Mouse (Mus musculus) ES-E14 (cell line): ENCODE measurements around the gene Plcd3. TPM values are rescaled to one million over a fixed set of nuclear protein-coding genes. Genes with fewer than 3 reads are reported as not detected.
A peak's percentile ranks its signal among the peaks of the same experiment; 100 is the strongest.

Experiments
- DNase-seq: peaks from one replicate; pipeline ENCODE4 v3.0.0-alpha.2; 2013; ENCODE audit warnings: low read depth, low spot score
- H3K27ac ChIP-seq: 2 replicates; pipeline ENCODE4 v1.5.1; 2012; ENCODE audit warnings: low read depth, mild to moderate bottlenecking, low read length, moderate library complexity, mixed read lengths; ENCODE audit not compliant: poor library complexity, insufficient read depth, severe bottlenecking
- H3K36me3 ChIP-seq: 2 replicates; pipeline ENCODE4 v1.6.1; 2012; ENCODE audit warnings: mild to moderate bottlenecking, low read length, moderate library complexity, mixed read lengths; ENCODE audit not compliant: control insufficient read depth, poor library complexity, insufficient read depth, severe bottlenecking
- H3K4me1 ChIP-seq, 2 experiments: fragments of 150-350 bp in 1 of 2; sonication (generic) in 1 of 2; 2 replicates each; pipeline ENCODE4 v1.6.1; 2012; ENCODE audit warnings: low read length in 2 of 2, mild to moderate bottlenecking in 1 of 2, mixed read lengths in 1 of 2; ENCODE audit not compliant: control insufficient read depth in 2 of 2, insufficient read depth in 2 of 2, poor library complexity in 1 of 2
- H3K4me3 ChIP-seq, 2 experiments: fragments of 150-350 bp in 1 of 2; sonication (generic) in 1 of 2; 2 replicates each; pipeline ENCODE4 v1.5.1; 2012; ENCODE audit warnings: low read length in 2 of 2, low read depth in 1 of 2, mild to moderate bottlenecking in 1 of 2, mixed read lengths in 1 of 2; ENCODE audit not compliant: insufficient read depth in 1 of 2, poor library complexity in 1 of 2, severe bottlenecking in 1 of 2
- H3K9ac ChIP-seq: 2 replicates; pipeline ENCODE4 v1.6.1; 2012; ENCODE audit warnings: low read depth, mild to moderate bottlenecking, low read length, mixed read lengths; ENCODE audit not compliant: poor library complexity, insufficient read depth, severe bottlenecking
- H3K9me3 ChIP-seq: fragments of 150-350 bp; sonication (generic); 2 replicates; pipeline ENCODE4 v1.6.1; 2012; ENCODE audit warnings: low read depth, mild to moderate bottlenecking, low read length; ENCODE audit not compliant: control insufficient read depth, insufficient read depth
- CHD2 ChIP-seq: IDR thresholded peaks from 2 replicates; pipeline ENCODE4 v1.6.1; 2014; ENCODE audit warnings: mild to moderate bottlenecking, low read depth, low read length, inconsistent platforms
- HCFC1 ChIP-seq: IDR thresholded peaks from 2 replicates; pipeline ENCODE4 v1.6.1; 2012; ENCODE audit warnings: low read length, inconsistent platforms, borderline replicate concordance; ENCODE audit not compliant: insufficient read depth
- MAFK ChIP-seq: IDR thresholded peaks from 2 replicates; pipeline ENCODE4 v1.6.1; 2014; ENCODE audit warnings: mild to moderate bottlenecking, low read depth, low read length, inconsistent platforms; ENCODE audit not compliant: insufficient read depth
- ZC3H11A ChIP-seq: IDR thresholded peaks from 2 replicates; pipeline ENCODE4 v1.6.1; 2012; ENCODE audit warnings: low read depth, mild to moderate bottlenecking, inconsistent platforms, low read length, borderline replicate concordance
- ZNF384 ChIP-seq: IDR thresholded peaks from 2 replicates; pipeline ENCODE4 v1.6.1; 2012; ENCODE audit warnings: low read depth, low read length, inconsistent platforms
- in situ Hi-C, 2 experiments: fragments of 600-800 bp; cut with MboI; formaldehyde crosslinking; loops; one replicate each; pipeline ENCODE4 v1.15.1; 2025; ENCODE audit warnings: low sequenced_read_pairs in 2 of 2, inconsistent platforms in 1 of 2; ENCODE audit not compliant: unreplicated experiment in 2 of 2
- total RNA-seq: library from RNA; depleted of rRNA; stranded (reverse); fragments of 300-350 nt; gene quantifications from 2 replicates; pipeline ENCODE4 v1.2.3, GENCODE M21; 2012

Gene Plcd3
- total RNA-seq, 1 experiment, result 8.0 TPM

GRCm38 (mm10) chr11:103113005-103113404 lies 11.5 kb upstream of the Plcd3 start:
- Histone ChIP-seq H3K9ac (peak overlapping the region; percentile 70), H3K4me1 (peaks cover 2 to 5% of the 10 kb centered on the region in 2 experiments; a peak in 3 of 4 replicates), H3K9me3 (no peaks in the 10 kb centered on the region), H3K4me3 (peak overlapping the region; percentile 52 to 59), H3K36me3 (peaks cover 3% of the 10 kb centered on the region; the same call in 1 of the 2 replicates), H3K27ac (peak overlapping the region; percentile 82)
- TF ChIP-seq MAFK (no peak), ZNF384 (no peak), ZC3H11A (no peak), HCFC1 (no peak; the same call in 1 of the 2 replicates), CHD2 (no peak)
- in situ Hi-C loops, result no loop called here
- DNase-seq, result no peak

- Histone ChIP-seq H3K9me3 (no peaks in the 10 kb centered on the region), H3K27ac (peak overlapping the region; percentile 82), H3K4me1 (peaks cover 2 to 5% of the 10 kb centered on the region in 2 experiments; a peak in 3 of 4 replicates), H3K9ac (peak overlapping the region; percentile 70; the same call in 1 of the 2 replicates), H3K36me3 (peaks cover 3% of the 10 kb centered on the region; the same call in 1 of the 2 replicates), H3K4me3 (peak overlapping the region; percentile 52 to 59)
- in situ Hi-C loops, result no loop called here
- TF ChIP-seq ZNF384 (no peak), ZC3H11A (no peak), HCFC1 (no peak)
- no peak for DNase-seq
Observed at GRCm38 (mm10) chr11:103112552-103112912, 11.1 kb upstream of the Plcd3 start.

GRCm38 (mm10) chr11:103111881-103112551 lies 10.6 kb upstream of the Plcd3 start:
- peaks cover 2 to 5% of the 10 kb centered on the region in 2 experiments; a peak in 3 of 4 replicates for H3K4me1 ChIP-seq
- H3K9ac ChIP-seq, result peak overlapping the region; percentile 71
- H3K4me3 ChIP-seq, result peak overlapping the region; percentile 52 to 59
- DNase-seq, result no peak
- in situ Hi-C loops, result no loop called here
- TF ChIP-seq ZC3H11A, result no peak
- TF ChIP-seq CHD2, result no peak
- TF ChIP-seq HCFC1, result peak; percentile 26; the same call in 1 of the 2 replicates
- no peaks in the 10 kb centered on the region for H3K36me3 ChIP-seq
- peak overlapping the region; percentile 82 for H3K27ac ChIP-seq
- H3K9me3 ChIP-seq, result no peaks in the 10 kb centered on the region

GRCm38 (mm10) chr11:103111301-103111700 lies 9.8 kb upstream of the Plcd3 start:
- peak overlapping the region; percentile 71 for H3K9ac ChIP-seq
- peak overlapping the region; percentile 52 to 59 for H3K4me3 ChIP-seq
- no peaks in the 10 kb centered on the region for H3K36me3 ChIP-seq
- in situ Hi-C loops, result no loop called here
- H3K4me1 ChIP-seq, result peaks cover 2 to 10% of the 10 kb centered on the region in 2 experiments; a peak in 3 of 4 replicates
- no peak for DNase-seq
- TF ChIP-seq MAFK (no peak), ZC3H11A (no peak), ZNF384 (no peak), HCFC1 (no peak), CHD2 (no peak)
- peak overlapping the region; percentile 82 for H3K27ac ChIP-seq
- H3K9me3 ChIP-seq, result no peaks in the 10 kb centered on the region

- H3K27ac ChIP-seq, result no peak overlapping the region
- H3K9ac ChIP-seq, result no peak overlapping the region; the same call in 1 of the 2 replicates
- peak; percentile 81 for DNase-seq
- H3K4me3 ChIP-seq, result no peak overlapping the region
- peaks cover 0 to 26% of the 10 kb centered on the region in 2 experiments; a peak in 3 of 4 replicates for H3K4me1 ChIP-seq
- H3K36me3 ChIP-seq, result no peaks in the 10 kb centered on the region
- TF ChIP-seq CHD2, result no peak
- no peak for TF ChIP-seq ZNF384
- TF ChIP-seq HCFC1, result no peak
- TF ChIP-seq MAFK, result no peak
- TF ChIP-seq ZC3H11A, result no peak
- in situ Hi-C loops, result no loop called here
- no peaks in the 10 kb centered on the region for H3K9me3 ChIP-seq
Observed at GRCm38 (mm10) chr11:103106386-103106785, 4.9 kb upstream of the Plcd3 start.
